Mouse (Mus musculus) liver, embryonic 14.5 days (tissue): ENCODE measurements around the gene Klc2. TPM values are rescaled to one million over a fixed set of nuclear protein-coding genes. Genes with fewer than 3 reads are reported as not detected.
A peak's percentile ranks its signal among the peaks of the same experiment; 100 is the strongest.

Experiments
- ATAC-seq: fragments of 200-750 bp; cut with Nextera tagmentation; 2 replicates; pipeline ENCODE4 v1.8.0; 2017; ENCODE audit warnings: moderate number of reproducible peaks, mild to moderate bottlenecking, moderate library complexity; ENCODE audit not compliant: insufficient read depth
- DNase-seq, 3 experiments: peaks; one replicate each; pipeline ENCODE4 v3.0.0-alpha.2; 2012 to 2013; ENCODE audit warnings: low read depth in 3 of 3, low spot score in 3 of 3
- H3K27ac ChIP-seq: fragments of 300-500 bp; sonication (generic); 2 replicates; pipeline ENCODE4 v1.5.1; 2014; ENCODE audit warnings: moderate library complexity, mild to moderate bottlenecking, control low read depth, inconsistent platforms
- H3K27me3 ChIP-seq: fragments of 300-500 bp; sonication (generic); 2 replicates; pipeline ENCODE4 v1.6.1; 2014; ENCODE audit warnings: mild to moderate bottlenecking, low read length, moderate library complexity; ENCODE audit not compliant: control insufficient read depth, insufficient read depth
- H3K36me3 ChIP-seq: fragments of 300-500 bp; sonication (generic); replicated peaks from 2 replicates; pipeline ENCODE4 v1.6.1; 2014; ENCODE audit warnings: low read depth; ENCODE audit not compliant: control insufficient read depth, insufficient read depth
- H3K4me1 ChIP-seq, 2 experiments: fragments of 200-500 bp in 1 of 2; fragments of 300-500 bp in 1 of 2; sonication (generic) in 1 of 2; replicated peaks; 2 replicates each; pipeline ENCODE4 v1.6.1; 2012 to 2014; ENCODE audit warnings: antibody characterized with exemption in 1 of 2, inconsistent platforms in 1 of 2, low read length in 1 of 2; ENCODE audit not compliant: control insufficient read depth in 2 of 2, insufficient read depth in 2 of 2
- H3K4me2 ChIP-seq: fragments of 300-500 bp; sonication (generic); 2 replicates; pipeline ENCODE4 v1.6.1; 2014; ENCODE audit warnings: low read depth, mild to moderate bottlenecking, control low read depth, moderate library complexity
- H3K4me3 ChIP-seq, 2 experiments: fragments of 200-500 bp in 1 of 2; fragments of 300-500 bp in 1 of 2; sonication (generic) in 1 of 2; 2 replicates each; pipeline ENCODE4 v1.5.1; 2012 to 2014; ENCODE audit warnings: low read depth in 2 of 2, low read length in 2 of 2, mild to moderate bottlenecking in 2 of 2, control low read depth in 1 of 2, inconsistent platforms in 1 of 2, moderate library complexity in 1 of 2; ENCODE audit not compliant: insufficient read depth in 1 of 2
- H3K9ac ChIP-seq: fragments of 300-500 bp; sonication (generic); replicated peaks from 2 replicates; pipeline ENCODE4 v1.6.1; 2014; ENCODE audit warnings: mild to moderate bottlenecking, control low read depth, moderate library complexity
- H3K9me3 ChIP-seq: fragments of 300-500 bp; sonication (generic); 2 replicates; pipeline ENCODE4 v1.6.1; 2016; ENCODE audit warnings: low read length, mixed read lengths; ENCODE audit not compliant: control insufficient read depth
- CTCF ChIP-seq: IDR thresholded peaks from 2 replicates; pipeline ENCODE4 v1.5.1; 2016; ENCODE audit warnings: antibody characterized with exemption, low read depth, control low read depth
- EP300 ChIP-seq: IDR thresholded peaks from 2 replicates; pipeline ENCODE4 v1.6.1; 2016; ENCODE audit warnings: antibody characterized with exemption, low read depth
- WGBS: fragments of 180-500 bp; shearing (Covaris S2); extraction: QIAGEN DNeasy Blood & Tissue Kit; methylation state at CpG from one replicate; pipeline ENCODE4 v1.1.7; 2014; ENCODE audit not compliant: insufficient replicate concordance; 5-methylcytosine and 5-hydroxymethylcytosine counted together
- polyA plus RNA-seq, 2 experiments: library from polyadenylated mRNA; depleted of rRNA in 1 of 2; stranded (reverse) in 1 of 2; unstranded in 1 of 2; fragments of >200 nt; fragmentation: Nextera tagmentation in 1 of 2; extraction: Ambion mirVana in 1 of 2; gene quantifications; 2 replicates each; pipeline versions ENCODE4 v1.2.1 to v1.2.3; 2012 to 2014

Gene Klc2
- 2.3 and 3.5 TPM in 2 replicates for polyA plus RNA-seq (2012; rRNA removed)
- 1.3 and 1.6 TPM in 2 replicates for polyA plus RNA-seq (2014; fragmentation: Nextera tagmentation; extraction: Ambion mirVana)

DNA sequence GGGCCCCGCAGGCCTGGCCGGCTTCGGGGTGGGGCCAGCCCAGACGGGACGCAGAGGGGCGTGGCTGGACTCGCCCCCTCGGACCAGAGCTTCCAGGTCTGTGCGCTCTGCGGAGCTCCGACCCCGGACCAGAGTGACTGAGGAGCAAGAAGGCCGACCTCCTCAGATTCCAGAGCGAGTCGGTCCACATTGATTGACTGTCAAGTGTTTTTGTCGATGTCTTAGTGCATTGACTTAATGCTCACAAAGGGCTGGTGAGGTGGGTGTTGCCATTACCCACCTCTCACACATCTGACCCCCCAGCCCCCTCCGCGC, at the start of gene Klc2:
Klc2 (minus strand) TSS at position 177 of the 315 bp plus-strand sequence.
- no peaks in the 10 kb centered on the region for H3K4me1 ChIP-seq
- peak within 1 kb of the TSS; percentile 75 for H3K9ac ChIP-seq
- H3K36me3 ChIP-seq, result no peaks in the 10 kb centered on the region
- TF ChIP-seq CTCF (no peak), EP300 (no peak)
- H3K4me3 ChIP-seq, result peak within 1 kb of the TSS; percentile 65 to 82
- ATAC-seq (no peak), DNase-seq (no peak)
- no peak within 1 kb of the TSS for H3K27ac ChIP-seq
- peak within 1 kb of the TSS; percentile 98 for H3K4me2 ChIP-seq
- peaks cover 6% of the 10 kb centered on the region for H3K27me3 ChIP-seq
- H3K9me3 ChIP-seq, result no peaks in the 10 kb centered on the region
- 3% methylated on average over 18 of the region's 18 CpGs for WGBS

DNA sequence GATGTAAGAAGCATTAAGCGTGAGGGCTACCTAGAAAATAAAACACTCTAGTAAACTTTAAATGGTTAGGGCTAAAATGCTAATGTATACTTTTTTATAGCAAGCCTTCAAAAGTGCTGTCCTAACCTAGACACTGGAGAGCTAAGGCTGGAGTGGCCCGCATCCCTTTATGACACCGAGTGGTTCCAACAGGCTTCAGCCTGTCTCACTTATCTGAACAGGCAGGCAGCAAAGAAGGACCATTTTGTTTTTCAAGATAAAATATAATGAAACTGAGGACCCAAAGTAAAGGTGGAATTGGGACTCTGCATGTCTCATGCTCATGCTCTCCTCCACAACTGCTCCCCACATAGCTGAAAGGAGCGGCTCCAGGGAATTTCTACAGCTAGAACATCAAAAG, 49.1 kb upstream of the Klc2 start:
- peak overlapping the region; percentile 47; the same call in 1 of the 2 replicates for H3K9ac ChIP-seq
- no peaks in the 10 kb centered on the region for H3K36me3 ChIP-seq
- peak overlapping the region; percentile 22 for H3K4me2 ChIP-seq
- ATAC-seq, result peak; percentile 82
- no peaks in the 10 kb centered on the region for H3K9me3 ChIP-seq
- TF ChIP-seq CTCF (no peak), EP300 (peak; percentile 83)
- peak overlapping the region; percentile 64 for H3K27ac ChIP-seq
- peak; percentile 19 to 39 (median 36) for DNase-seq
- peaks cover 4 to 9% of the 10 kb centered on the region in 2 experiments; a peak in 3 of 4 replicates for H3K4me1 ChIP-seq
- WGBS, result 47% methylated on average over 4 of the region's 4 CpGs
- H3K27me3 ChIP-seq, result no peaks in the 10 kb centered on the region
- H3K4me3 ChIP-seq, result no peak overlapping the region

DNA sequence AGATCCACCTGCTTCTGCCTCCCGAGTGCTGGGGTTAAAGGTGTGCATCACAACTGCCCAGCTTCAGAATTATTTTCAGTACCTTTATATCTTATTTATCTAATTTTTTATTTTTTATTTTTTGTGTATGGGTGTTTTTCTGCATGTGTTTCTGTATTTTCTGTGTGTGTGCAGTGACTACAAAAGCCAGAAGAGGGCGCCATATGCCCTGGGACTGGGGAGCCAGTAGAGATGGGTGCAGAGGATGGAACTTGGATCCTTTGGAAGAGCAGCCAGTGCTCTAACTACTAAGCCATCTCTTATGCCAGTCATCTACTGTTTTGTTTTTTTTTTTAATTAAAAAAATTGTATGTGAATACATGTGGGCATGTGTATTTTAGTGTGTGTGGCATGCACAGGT, 46.0 kb upstream of the Klc2 start:
- Histone ChIP-seq H3K9ac (no peak overlapping the region), H3K27me3 (no peaks in the 10 kb centered on the region), H3K36me3 (no peaks in the 10 kb centered on the region), H3K27ac (no peak overlapping the region), H3K4me3 (no peak overlapping the region), H3K4me1 (peaks cover 4 to 7% of the 10 kb centered on the region in 2 experiments; a peak in 3 of 4 replicates), H3K9me3 (no peaks in the 10 kb centered on the region), H3K4me2 (no peak overlapping the region)
- WGBS, result 35% methylated on average over 2 of the region's 2 CpGs
- ATAC-seq, result no peak
- DNase-seq, result peak in 2 of 3 experiments; percentile 17 to 19
- TF ChIP-seq EP300 (no peak), CTCF (peak; percentile 70)

DNA sequence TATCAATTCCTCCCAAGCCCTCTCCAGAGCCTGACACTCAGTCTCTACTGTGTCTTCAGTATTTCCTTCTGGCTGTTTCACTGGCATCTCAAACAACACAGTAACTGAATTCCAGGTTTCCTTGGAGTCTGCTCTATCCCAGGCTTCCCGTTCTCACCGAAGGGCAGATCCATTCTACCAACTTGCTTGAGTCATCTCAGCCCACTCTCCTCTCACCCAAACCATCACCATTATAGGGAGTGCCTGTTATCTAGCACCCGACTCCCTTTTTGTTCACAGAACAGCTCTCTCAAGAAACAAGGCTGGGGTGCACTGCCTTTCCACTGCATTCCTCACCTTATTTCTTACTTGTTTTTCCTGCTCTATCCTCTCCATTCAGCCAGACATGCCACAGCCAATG, 43.6 kb upstream of the Klc2 start:
- H3K36me3 ChIP-seq, result no peaks in the 10 kb centered on the region
- no peak overlapping the region for H3K9ac ChIP-seq
- no peaks in the 10 kb centered on the region for H3K9me3 ChIP-seq

DNA sequence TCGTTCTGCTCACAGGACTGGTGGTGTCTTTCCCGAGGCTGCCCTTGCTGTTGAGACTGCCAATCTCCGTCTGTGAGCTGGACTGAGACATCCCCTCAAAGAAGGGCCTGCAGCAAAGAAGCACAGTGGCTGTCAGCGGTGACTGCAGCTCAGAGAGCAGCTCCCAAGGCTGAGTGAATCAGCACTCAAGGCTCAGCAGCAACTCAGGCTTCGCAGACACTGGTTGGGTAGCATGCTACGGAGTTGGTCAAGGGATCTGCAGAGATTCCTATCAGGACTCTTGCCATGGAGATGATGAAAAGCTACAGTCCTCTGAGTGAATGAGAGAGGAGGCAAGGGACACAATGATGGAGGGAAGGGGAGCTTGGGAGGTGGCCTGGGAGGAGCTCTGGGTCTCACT, 33.9 kb upstream of the Klc2 start:
- H3K9me3 ChIP-seq, result no peaks in the 10 kb centered on the region; the same call in 1 of the 2 replicates
- no peaks in the 10 kb centered on the region for H3K4me1 ChIP-seq
- H3K9ac ChIP-seq, result no peak overlapping the region
- ATAC-seq (no peak), DNase-seq (no peak)
- H3K4me2 ChIP-seq, result no peak overlapping the region
- H3K36me3 ChIP-seq, result no peaks in the 10 kb centered on the region
- H3K27me3 ChIP-seq, result no peaks in the 10 kb centered on the region
- TF ChIP-seq CTCF, result no peak
- no peak for TF ChIP-seq EP300
- WGBS, result 77% methylated on average over 6 of the region's 6 CpGs
- no peak overlapping the region for H3K27ac ChIP-seq
- H3K4me3 ChIP-seq, result no peak overlapping the region

More for the DNA sequence above, 43.6 kb upstream of the Klc2 start:
- 71% methylated on average over 3 of the region's 3 CpGs for WGBS
- Histone ChIP-seq H3K4me1 (no peaks in the 10 kb centered on the region), H3K4me3 (no peak overlapping the region), H3K27me3 (no peaks in the 10 kb centered on the region), H3K4me2 (no peak overlapping the region), H3K27ac (no peak overlapping the region)
- no peak for DNase-seq
- no peak for TF ChIP-seq CTCF
- TF ChIP-seq EP300, result no peak
- ATAC-seq, result no peak
